Mouse (Mus musculus) spleen, adult 18-20 months (tissue): ENCODE measurements around the gene Camkmt.

Experiments used
- DNase-seq, 2 experiments: peaks; one replicate each; pipeline ENCODE4 v3.0.0; 2022; ENCODE audit warnings: mixed read lengths in 2 of 2

The Camkmt gene

DNA sequence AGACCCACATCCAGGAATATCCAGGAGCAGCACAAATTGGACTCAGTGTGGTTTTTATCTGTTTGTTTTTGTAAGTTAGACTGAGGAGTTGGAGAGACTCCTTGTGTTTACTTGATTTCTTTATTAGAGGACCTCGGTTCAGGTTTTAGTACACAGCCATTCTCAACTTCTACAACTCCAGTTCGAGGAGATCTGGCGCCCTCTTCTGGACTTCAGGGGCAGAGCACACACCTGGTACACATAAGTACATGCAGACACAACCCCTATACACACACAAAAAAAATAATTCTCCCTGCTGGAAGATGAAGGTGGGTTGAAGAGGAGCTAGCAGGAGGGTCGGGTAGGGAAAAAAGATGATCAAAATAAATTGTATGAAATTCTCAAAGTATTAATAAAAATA, 379.4 kb downstream of the Camkmt start:
- no peak for DNase-seq

- no peak for DNase-seq
Observed at GRCm38 (mm10) chr17:85472687-85473202, 382.4 kb downstream of the Camkmt start.

DNA sequence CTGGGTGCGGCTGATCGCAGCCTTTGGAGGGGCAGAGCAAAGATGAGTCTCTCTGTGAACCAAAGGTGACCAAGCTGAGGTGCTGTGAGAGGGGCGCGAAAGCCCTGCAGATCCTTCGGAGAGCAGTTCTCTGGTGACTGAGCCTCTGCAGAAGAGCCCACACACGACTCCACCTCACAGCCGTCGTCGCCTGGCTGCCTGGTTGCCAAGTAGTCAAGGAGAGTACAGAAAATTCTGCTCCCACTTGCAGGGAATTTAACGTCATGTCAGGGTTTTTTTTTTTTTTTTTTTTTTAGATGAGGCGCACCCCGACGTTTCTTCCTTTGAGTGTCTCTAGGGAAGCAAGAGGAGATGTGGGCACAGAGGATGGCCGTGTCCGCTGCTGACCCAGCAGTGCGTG, 382.9 kb downstream of the Camkmt start:
- no peak for DNase-seq

DNA sequence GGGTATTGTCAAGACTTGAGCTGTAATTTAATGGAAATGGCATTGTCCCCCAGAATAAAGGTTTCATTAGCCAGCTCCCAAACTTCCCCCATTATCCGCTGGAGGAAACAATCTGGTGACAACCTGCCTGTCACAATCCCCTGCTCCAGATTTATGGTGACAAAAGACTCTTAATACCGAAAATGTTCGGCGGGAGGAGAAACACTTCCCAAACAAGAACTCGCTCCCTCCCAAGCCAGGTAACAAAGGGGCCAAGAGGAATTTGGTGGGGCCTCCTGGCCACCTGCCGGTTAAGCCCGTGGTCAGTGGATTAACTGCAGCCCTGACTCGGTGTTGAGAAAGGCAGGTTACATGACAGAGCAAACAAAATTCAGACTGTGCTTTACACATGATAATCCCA, 383.5 kb downstream of the Camkmt start:
- DNase-seq, result no peak

DNA sequence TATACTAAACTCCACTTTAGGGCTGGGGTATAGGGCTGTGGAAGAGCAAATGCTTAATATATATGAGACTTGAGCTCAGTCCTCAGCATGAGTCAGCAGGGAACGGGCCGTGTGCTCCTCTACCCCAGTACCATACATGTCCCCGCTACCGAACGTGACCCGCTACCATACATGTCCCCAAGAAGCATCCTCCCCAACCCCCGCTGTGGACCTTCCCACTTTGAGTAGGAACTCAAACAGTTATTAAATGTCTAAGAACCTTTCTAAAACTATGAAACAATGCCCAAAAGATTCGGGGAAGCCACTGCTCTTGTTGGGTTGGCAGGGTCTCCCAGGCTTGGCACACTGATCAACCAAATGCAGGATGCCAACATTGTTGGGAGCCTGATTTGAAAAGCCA, 390.9 kb downstream of the Camkmt start:
- no peak for DNase-seq

- DNase-seq, result no peak
Observed at GRCm38 (mm10) chr17:85483086-85483485, 392.7 kb downstream of the Camkmt start.

DNA sequence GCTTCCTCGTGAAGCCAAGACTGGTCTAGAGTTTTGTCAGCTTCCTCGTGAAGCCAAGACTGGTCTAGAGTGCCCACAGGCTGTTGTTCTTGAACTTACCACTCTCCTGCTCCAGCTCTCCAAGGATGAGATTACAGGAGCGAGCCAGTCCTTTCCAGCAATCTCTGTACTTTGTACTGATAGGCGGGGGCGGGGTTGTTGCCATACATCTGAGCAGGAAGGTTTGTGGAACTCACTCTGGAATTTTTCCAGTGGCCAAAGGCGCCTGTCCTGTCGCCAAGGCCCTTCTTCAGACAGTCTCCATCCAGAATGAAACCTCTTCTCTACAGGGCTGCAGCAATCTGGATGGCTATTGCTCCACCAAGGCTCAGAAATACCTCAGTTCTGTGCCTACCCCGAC, 393.7 kb downstream of the Camkmt start:
- DNase-seq, result no peak

DNA sequence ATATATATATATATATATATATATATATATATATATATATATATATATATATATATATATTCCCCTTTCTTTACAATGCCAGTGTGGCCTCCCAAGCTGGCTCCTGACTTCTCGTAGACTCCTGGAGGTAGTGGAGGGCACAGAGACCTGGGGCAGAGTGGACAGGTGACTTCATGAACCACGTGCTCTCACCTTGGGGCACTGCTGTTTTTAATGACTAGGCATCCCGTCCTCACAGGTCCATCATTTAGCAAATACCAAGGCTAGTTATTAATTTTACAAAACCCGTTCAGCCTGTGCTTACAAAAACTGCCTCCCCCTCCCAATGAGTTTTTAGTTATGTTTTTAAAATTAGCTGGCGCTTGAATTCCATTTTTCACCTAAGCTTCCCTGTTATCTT, 394.2 kb downstream of the Camkmt start:
- no peak for DNase-seq

DNA sequence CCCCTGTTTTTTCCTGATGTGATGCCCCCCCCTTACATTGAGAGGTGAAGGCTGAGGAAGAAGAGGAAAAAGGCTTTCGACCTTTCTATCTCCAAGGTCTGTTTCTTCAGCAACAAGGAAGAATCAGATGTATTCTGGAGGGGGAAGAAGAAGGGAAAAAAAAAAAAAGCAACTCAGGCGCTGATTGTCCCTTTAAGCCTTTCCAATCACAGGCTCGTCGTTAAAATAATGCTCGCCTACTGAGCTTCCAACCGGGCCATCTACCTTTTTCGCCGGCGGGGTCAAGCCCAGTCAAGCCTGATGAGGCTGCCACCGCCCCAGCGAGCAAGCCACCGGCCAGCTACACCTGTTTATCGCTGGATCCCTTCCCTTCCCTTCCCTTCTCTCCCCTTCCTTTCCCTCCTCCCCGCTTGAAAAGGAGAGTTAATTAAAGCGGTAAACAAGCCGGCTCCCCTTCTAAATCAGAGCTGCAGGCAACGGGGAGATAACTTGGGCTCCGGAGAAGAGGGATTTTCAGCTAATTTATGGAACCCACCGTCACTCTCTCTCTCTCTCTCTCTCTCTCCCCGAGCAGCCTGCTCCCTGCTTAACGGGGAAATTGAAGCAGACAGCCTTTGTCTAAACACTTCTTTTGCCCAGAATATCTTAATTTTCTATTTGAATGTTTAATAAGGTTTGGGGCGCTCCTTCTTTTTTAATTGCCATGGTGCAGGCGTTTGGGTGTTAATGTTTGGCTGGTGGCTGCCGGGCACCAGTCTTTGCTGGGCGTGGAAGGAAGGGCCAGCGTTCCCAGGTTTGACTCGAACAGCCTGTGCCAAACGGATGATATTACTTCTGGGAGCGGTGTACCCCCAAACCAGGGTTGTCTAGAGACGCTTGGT, 395.0 kb downstream of the Camkmt start:
- DNase-seq, result no peak

GRCm38 (mm10) chr17:85485946-85486533, 395.7 kb downstream of the Camkmt start:
- no peak for DNase-seq

DNA sequence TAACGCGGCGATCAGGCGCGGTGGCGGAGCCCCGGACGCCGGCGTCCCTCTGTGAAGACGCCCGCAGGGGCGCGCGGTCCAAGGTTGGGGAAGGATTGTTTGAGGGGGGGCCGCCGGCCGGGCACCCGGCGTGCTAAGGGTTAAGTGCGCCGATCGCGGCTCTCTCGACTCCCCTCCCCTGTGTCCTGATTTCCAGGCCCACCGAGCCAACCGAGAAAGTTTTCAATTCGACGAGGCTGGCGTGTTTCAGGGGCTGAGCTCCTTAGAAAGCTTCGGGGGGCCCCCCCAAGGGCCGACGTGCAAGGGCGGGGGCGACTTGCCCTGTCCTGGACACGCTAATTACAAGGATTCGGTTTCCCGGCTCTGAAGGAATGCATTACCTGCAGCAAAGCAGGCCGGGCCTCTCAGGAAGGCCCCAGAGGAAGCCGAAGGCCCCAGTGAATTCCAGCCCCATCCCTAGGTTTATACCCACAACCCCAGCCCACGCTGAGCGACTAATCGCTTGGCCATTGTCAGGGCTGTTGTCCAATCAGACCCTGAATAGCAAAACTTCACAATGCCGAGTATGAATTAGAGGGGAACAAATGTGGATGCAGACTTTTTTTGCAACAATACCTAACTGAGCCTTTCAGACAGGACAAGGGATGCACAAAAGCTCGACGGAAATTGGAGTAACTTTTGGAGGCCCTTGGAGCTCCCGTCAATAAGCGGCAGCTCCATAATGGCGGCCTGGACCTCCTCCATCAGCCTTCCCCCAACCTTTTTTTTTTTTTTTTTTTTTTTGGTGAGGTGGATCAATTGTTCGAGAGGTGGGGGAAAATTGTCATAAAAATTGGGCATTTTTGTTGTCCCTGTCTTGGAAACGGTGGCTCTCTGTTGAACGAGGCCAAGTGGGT, 396.5 kb downstream of the Camkmt start:
- no peak for DNase-seq

GRCm38 (mm10) chr17:85487531-85487930, 397.2 kb downstream of the Camkmt start:
- no peak for DNase-seq

DNA sequence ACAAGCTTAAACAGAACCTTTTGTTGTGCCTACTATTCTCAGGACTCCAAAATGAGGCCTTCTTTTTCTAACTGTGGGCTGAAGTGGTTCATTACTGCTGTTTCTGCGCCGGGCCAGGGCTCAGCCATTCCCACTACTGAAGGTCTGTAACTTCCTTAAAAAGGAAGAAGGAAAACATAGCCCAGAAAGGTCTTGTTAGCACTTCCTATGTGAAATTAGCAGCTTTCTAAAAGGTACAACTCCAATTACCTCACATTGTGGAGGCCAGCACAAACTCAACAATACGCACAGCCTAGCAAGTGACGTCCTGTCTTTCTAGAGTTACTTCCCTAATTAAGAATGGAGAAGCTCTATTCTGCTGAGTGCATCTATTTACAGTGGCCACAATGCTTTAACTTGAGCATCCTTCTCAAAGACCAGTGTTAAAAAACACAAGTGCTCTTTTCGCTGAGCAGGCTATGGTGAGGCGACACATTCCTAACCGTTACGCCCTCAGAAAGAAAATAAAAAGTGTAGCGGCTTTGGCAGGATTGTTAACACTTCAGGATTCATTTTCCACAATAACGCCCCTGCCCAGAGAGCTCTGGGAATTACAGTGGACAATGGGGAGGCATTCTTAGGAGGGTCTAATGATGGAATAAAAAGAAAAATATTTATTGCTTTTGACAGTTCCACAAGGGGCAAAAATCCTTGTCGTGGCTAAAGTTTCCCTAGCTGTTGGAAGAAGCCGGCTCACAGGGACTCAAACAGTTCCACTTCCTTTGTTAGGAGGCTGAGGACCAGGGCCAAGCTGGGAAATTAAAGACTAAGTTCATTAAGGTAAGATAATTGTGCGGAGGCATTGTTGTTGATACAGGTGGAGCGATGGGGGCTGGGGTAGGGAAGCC, 398.5 kb downstream of the Camkmt start:
- DNase-seq, result no peak

- no peak for DNase-seq
Observed at GRCm38 (mm10) chr17:85489488-85489980, 399.2 kb downstream of the Camkmt start.

- no peak for DNase-seq
Observed at GRCm38 (mm10) chr17:85491491-85491890, 401.1 kb downstream of the Camkmt start.

DNA sequence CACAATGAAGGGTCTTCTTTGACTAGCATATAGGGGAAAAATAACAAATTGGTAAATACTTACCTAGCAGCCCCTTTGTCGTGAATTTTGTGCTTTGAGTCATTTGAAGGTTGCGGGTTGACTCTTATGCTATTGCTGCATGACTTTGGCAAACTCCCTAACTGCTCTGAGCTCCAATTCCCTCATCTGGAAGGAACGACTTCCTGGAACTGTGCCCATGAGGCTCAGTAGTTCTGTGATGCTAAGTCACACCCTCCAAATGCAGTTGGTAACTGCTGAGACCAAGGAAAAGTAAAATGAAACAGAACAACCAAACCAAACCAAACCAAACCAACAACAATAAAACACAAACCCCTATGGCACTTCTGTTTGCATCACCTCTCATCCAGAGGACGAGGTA, 403.2 kb downstream of the Camkmt start:
- no peak for DNase-seq

GRCm38 (mm10) chr17:85495012-85495754, 404.8 kb downstream of the Camkmt start:
- DNase-seq, result no peak

GRCm38 (mm10) chr17:85495871-85496270, 405.5 kb downstream of the Camkmt start:
- DNase-seq, result no peak

DNA sequence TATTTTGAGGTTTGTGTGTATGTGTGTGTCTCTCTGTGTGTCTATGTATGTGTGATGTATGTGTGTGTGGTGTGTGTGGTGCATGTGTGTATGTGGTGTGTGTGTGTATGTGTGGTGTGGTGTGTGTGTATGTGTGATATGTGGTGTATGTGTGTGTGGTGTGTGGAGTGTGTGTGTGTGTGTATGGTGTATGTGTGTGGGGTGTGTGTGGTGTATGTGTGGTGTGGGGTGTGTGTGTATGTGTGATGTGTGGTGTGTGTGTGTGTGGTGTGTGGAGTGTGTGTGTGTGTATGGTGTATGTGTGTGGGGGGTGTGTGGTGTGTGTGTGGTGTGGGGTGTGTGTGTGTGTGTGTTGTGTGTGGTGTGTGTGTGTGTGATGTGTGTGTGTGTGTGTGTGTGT, 414.5 kb downstream of the Camkmt start:
- no peak for DNase-seq

- no peak for DNase-seq
Observed at GRCm38 (mm10) chr17:85506206-85507088, 416.1 kb downstream of the Camkmt start.
